Comparison of ENCODE assay signal across 9 mouse cellular contexts in the genomic region with DNA sequence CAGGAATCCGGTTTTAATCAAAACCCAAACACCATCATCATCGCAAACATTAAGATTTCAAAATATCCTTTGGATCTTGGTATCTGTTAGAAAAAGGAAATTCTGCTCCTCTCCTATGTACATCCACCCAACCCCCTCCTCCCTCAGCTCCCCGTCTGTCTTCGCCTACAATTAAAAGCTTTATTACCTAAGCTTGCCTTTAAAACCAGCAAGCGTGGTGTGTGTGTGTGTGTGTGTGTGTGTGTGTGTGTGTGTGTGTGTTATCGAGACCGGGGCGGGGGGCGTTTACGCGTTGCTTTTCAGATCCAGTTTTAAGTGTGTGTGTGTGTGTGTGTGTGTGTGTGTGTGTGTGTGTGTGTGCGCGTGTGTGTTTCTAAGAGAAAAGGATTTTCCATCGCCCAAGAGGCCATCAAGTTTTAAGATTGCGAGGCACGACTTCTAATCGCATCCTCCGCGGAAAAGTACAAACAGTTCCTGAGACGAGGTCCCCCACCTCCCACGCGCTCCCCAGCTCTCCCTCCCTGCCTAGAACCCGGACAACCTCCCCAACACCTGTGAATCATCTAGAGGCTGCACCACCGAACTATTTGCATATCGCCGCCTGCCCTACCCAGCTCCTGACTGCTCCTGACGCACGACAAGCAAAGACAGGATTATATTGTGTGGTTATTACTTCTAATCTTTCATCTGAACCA. TPM values are rescaled to one million over a fixed set of nuclear protein-coding genes. Genes with fewer than 3 reads are reported as not detected.
DNase-seq lines count a peak whose midpoint lies in the region; ATAC-seq and TF ChIP-seq lines count a peak whose summit lies in the region.
"Had no signal": no experiment of that assay in that cellular context is flagged by ENCODE, and none has a peak within 500 bp of the region (broad histone marks: within the 10 kb centered on the region; RNA-seq: fewer than 3 reads in every experiment).

No protein-coding gene starts in this region.

- intact Hi-C loops in left cerebral cortex, adult 2 months (cut with DNase I), result loop anchor here (2.0 to 5.0 kb wide), 4 partner anchors 95 to 183 kb away; a partner anchor contains a TSS

- H3K4me1 ChIP-seq in kidney, embryonic 14.5 days (ENCODE audit: control insufficient read depth, insufficient read depth, low read length), result no peaks in the 10 kb centered on the region
- peaks cover 8% of the 10 kb centered on the region; the same call in 1 of the 2 replicates for H3K4me1 ChIP-seq in olfactory bulb, adult 2 months (ENCODE audit: control insufficient read depth, insufficient read depth, low read length)

- H3K27me3 ChIP-seq in kidney, embryonic 14.5 days (ENCODE audit: control insufficient read depth, insufficient read depth, low read length), result peaks cover 7% of the 10 kb centered on the region; the same call in 1 of the 2 replicates

- no peak for ATAC-seq in kidney, embryonic 14.5 days (ENCODE audit: low FRiP score, low TSS enrichment)
- ATAC-seq in frontal cortex, adult (ENCODE audit: low TSS enrichment), result peak; percentile 69

- DNase-seq in kidney, postnatal 36 days, result no peak
- DNase-seq in cerebellum, adult 18-20 months, result peak; percentile 80 to 87
- DNase-seq in left cerebral cortex, adult 2 months (ENCODE audit: extremely low spot score in 1 of 2, low spot score in 2 of 2), result peak; percentile 76 to 79
- DNase-seq in T-cell, adult 2 months (ENCODE audit: low spot score), result no peak
- DNase-seq in thymus, postnatal 0 days (ENCODE audit: low spot score), result no peak

- peak overlapping the region; percentile 48 for H3K4me2 ChIP-seq in kidney, embryonic 14.5 days (replicated peaks; ENCODE audit: low read depth, low read length)

- no peaks in the 10 kb centered on the region for H3K9me3 ChIP-seq in kidney, embryonic 14.5 days (ENCODE audit: control insufficient read depth, low read length)

- TF ChIP-seq CTCF in left cerebral cortex, adult 2 months (IDR thresholded peaks at IDR 0.05), result no peak
- TF ChIP-seq CTCF in olfactory bulb, adult 2 months (IDR thresholded peaks at IDR 0.05; ENCODE audit: insufficient read depth, low read depth, low read length), result no peak

- H3K27ac ChIP-seq in kidney, embryonic 14.5 days (ENCODE audit: low read depth, low read length), result no peak overlapping the region
- peak overlapping the region; percentile 94 for H3K27ac ChIP-seq in left cerebral cortex, adult 2 months
- H3K27ac ChIP-seq in olfactory bulb, adult 2 months (ENCODE audit: insufficient read depth, low read depth, low read length), result peak overlapping the region; percentile 81

- no peak for TF ChIP-seq POLR2A in olfactory bulb, adult 2 months (IDR thresholded peaks at IDR 0.05; ENCODE audit: insufficient read depth, low read depth, low read length)

- no peaks in the 10 kb centered on the region for H3K36me3 ChIP-seq in kidney, embryonic 14.5 days (ENCODE audit: control insufficient read depth, insufficient read depth, low read length)

- peak overlapping the region; percentile 20 for H3K4me3 ChIP-seq in kidney, embryonic 14.5 days (ENCODE audit: low read length)
- peak overlapping the region; percentile 73 for H3K4me3 ChIP-seq in left cerebral cortex, adult 2 months
- peak overlapping the region; percentile 35 for H3K4me3 ChIP-seq in olfactory bulb, adult 2 months (ENCODE audit: insufficient read depth, low read depth, low read length)

- H3K9ac ChIP-seq in kidney, embryonic 14.5 days (ENCODE audit: low read depth, low read length), result no peak overlapping the region

- WGBS in kidney, embryonic 14.5 days, result 4% methylated on average over 28 of the region's 28 CpGs
- WGBS in olfactory bulb, adult 2 months, result 4% methylated on average over 28 of the region's 28 CpGs

RNA-seq across cellular contexts. Expression of a gene that starts 1.4 kb away (rescaled TPM):
- polyA plus RNA-seq in kidney, embryonic 14.5 days (2014; fragmentation: Nextera tagmentation; extraction: Ambion mirVana), result 0.31 and 0.59 TPM in 2 replicates
- total RNA-seq in left cerebral cortex, adult 2 months (2021), result 1,000 to 10,000 TPM; 3,053 to 3,248 TPM
- 956 and 1,571 TPM in 2 replicates for polyA plus RNA-seq in olfactory bulb, adult 2 months (2012; ENCODE audit: insufficient read depth, insufficient read length, low replicate concordance, missing spikeins)
- polyA plus RNA-seq in thymus, postnatal 0 days (2015; fragmentation: Nextera tagmentation; extraction: Ambion mirVana), result 0.45 TPM in 1 of 2 replicates, not detected in the other
- total RNA-seq: MEL had no signal

Comparison
In these comparisons a context has a peak if more than half of its experiments do, and no peak if none do; other contexts are left out.
1. H3K4me3 ChIP-seq: peak in every context shown above with its lines; median percentile 73 in left cerebral cortex, adult 2 months; 35 in olfactory bulb, adult 2 months; 20 in kidney, embryonic 14.5 days.
2. DNase-seq: peak in cerebellum, adult 18-20 months (2 of 2) and left cerebral cortex, adult 2 months (2 of 2); none in kidney, postnatal 36 days (0 of 2), T-cell, adult 2 months (single experiment) and thymus, postnatal 0 days (single experiment).
3. RNA of a gene that starts 1.4 kb away (polyA plus RNA-seq): 956 to 1,571 TPM in olfactory bulb, adult 2 months; 0.31 to 0.59 TPM in kidney, embryonic 14.5 days and 0.45 TPM in thymus, postnatal 0 days; every median in the first group is over 100 times any median in the second.